Mouse (Mus musculus) midbrain, embryonic 12.5 days (tissue): Measurements from ENCODE around the gene Ryr2. TPM values are rescaled to one million over a fixed set of nuclear protein-coding genes. Genes with fewer than 3 reads are reported as not detected.

Experiments used
- ATAC-seq: fragments of 200-750 bp; cut with Nextera tagmentation; 2 replicates; pipeline ENCODE4 v1.8.0; 2017; ENCODE audit warnings: low read depth, moderate TSS enrichment, moderate library complexity; ENCODE audit not compliant: low FRiP score
- H3K27ac ChIP-seq: fragments of 300-500 bp; sonication (generic); replicated peaks from 2 replicates; pipeline ENCODE4 v1.5.1; 2016; ENCODE audit warnings: mild to moderate bottlenecking
- H3K27me3 ChIP-seq: fragments of 300-500 bp; sonication (generic); 2 replicates; pipeline ENCODE4 v1.6.1; 2016; ENCODE audit warnings: mild to moderate bottlenecking
- H3K36me3 ChIP-seq: fragments of 300-500 bp; sonication (generic); 2 replicates; pipeline ENCODE4 v1.6.1; 2016
- H3K4me1 ChIP-seq: fragments of 300-500 bp; sonication (generic); 2 replicates; pipeline ENCODE4 v1.6.1; 2016
- H3K4me2 ChIP-seq: fragments of 300-500 bp; sonication (generic); replicated peaks from 2 replicates; pipeline ENCODE4 v1.6.1; 2016; ENCODE audit warnings: mild to moderate bottlenecking, moderate library complexity
- H3K4me3 ChIP-seq: fragments of 300-500 bp; sonication (generic); 2 replicates; pipeline ENCODE4 v1.5.1; 2016; ENCODE audit warnings: mild to moderate bottlenecking
- H3K9ac ChIP-seq: fragments of 300-500 bp; sonication (generic); replicated peaks from 2 replicates; pipeline ENCODE4 v1.6.1; 2016; ENCODE audit warnings: mild to moderate bottlenecking, moderate library complexity
- H3K9me3 ChIP-seq: fragments of 300-500 bp; sonication (generic); 2 replicates; pipeline ENCODE4 v1.6.1; 2016; ENCODE audit warnings: mild to moderate bottlenecking
- WGBS: fragments of 180-500 bp; shearing (Covaris S2); methylation state at CpG from one replicate; pipeline ENCODE4 v1.1.7; 2016; 5-methylcytosine and 5-hydroxymethylcytosine counted together
- polyA plus RNA-seq: library from polyadenylated mRNA; unstranded; fragments of >200 nt; fragmentation: Nextera tagmentation; extraction: Ambion mirVana; gene quantifications from 2 replicates; pipeline ENCODE4 v1.2.1, GENCODE M21; 2016

Ryr2 gene
- polyA plus RNA-seq, 1 experiment from 2014 or later: 0.70 TPM

GRCm38 (mm10) chr13:12084112-12084475, 22.7 kb downstream of the Ryr2 start:
- Histone ChIP-seq H3K27me3 (peaks cover 8% of the 10 kb centered on the region; the same call in 1 of the 2 replicates), H3K27ac (no peak overlapping the region), H3K4me3 (no peak overlapping the region), H3K9me3 (no peaks in the 10 kb centered on the region), H3K4me2 (no peak overlapping the region), H3K9ac (no peak overlapping the region), H3K4me1 (0 out of 2 replicates have a peak, but pooled peaks cover 5% of the 10 kb centered on the region), H3K36me3 (no peaks in the 10 kb centered on the region)
- ATAC-seq: peak; percentile 48; the same call in 1 of the 2 replicates
- 69% methylated on average over 2 of the region's 2 CpGs for WGBS

- H3K9me3 ChIP-seq: no peaks in the 10 kb centered on the region
- no peak overlapping the region for H3K9ac ChIP-seq
- peak; percentile 68 for ATAC-seq
- 0 out of 2 replicates have a peak, but pooled peaks cover 5% of the 10 kb centered on the region for H3K4me1 ChIP-seq
- H3K27ac ChIP-seq: no peak overlapping the region
- H3K36me3 ChIP-seq: no peaks in the 10 kb centered on the region
- no peak overlapping the region for H3K4me2 ChIP-seq
- WGBS: 41% methylated on average over 10 of the region's 10 CpGs
- H3K4me3 ChIP-seq: no peak overlapping the region
- H3K27me3 ChIP-seq: peaks cover 8% of the 10 kb centered on the region; the same call in 1 of the 2 replicates
Observed at GRCm38 (mm10) chr13:12083443-12084111, 23.2 kb downstream of the Ryr2 start.

GRCm38 (mm10) chr13:12080590-12080989, 26.2 kb downstream of the Ryr2 start:
- Histone ChIP-seq H3K9ac (no peak overlapping the region), H3K36me3 (no peaks in the 10 kb centered on the region), H3K4me2 (no peak overlapping the region), H3K4me3 (no peak overlapping the region), H3K9me3 (no peaks in the 10 kb centered on the region), H3K4me1 (0 out of 2 replicates have a peak, but pooled peaks cover 5% of the 10 kb centered on the region), H3K27ac (no peak overlapping the region), H3K27me3 (peaks cover 8% of the 10 kb centered on the region; the same call in 1 of the 2 replicates)
- no peak for ATAC-seq
- 77% methylated on average over 4 of the region's 4 CpGs for WGBS

- no peak overlapping the region for H3K4me3 ChIP-seq
- ATAC-seq: no peak
- H3K4me2 ChIP-seq: no peak overlapping the region
- H3K27ac ChIP-seq: no peak overlapping the region
- H3K9ac ChIP-seq: no peak overlapping the region
- no peaks in the 10 kb centered on the region for H3K9me3 ChIP-seq
- 0 out of 2 replicates have a peak, but pooled peaks cover 5% of the 10 kb centered on the region for H3K4me1 ChIP-seq
- H3K27me3 ChIP-seq: peaks cover 8% of the 10 kb centered on the region; the same call in 1 of the 2 replicates
- no peaks in the 10 kb centered on the region for H3K36me3 ChIP-seq
- WGBS: 72% methylated on average over 4 of the region's 4 CpGs
Observed at GRCm38 (mm10) chr13:12079536-12079935, 27.2 kb downstream of the Ryr2 start.

- peaks cover 11% of the 10 kb centered on the region for H3K4me1 ChIP-seq
- H3K4me2 ChIP-seq: no peak overlapping the region
- 90% methylated on average over 6 of the region's 6 CpGs for WGBS
- no peak overlapping the region for H3K9ac ChIP-seq
- H3K4me3 ChIP-seq: no peak overlapping the region
- no peaks in the 10 kb centered on the region; the same call in 1 of the 2 replicates for H3K27me3 ChIP-seq
- no peak overlapping the region for H3K27ac ChIP-seq
- no peaks in the 10 kb centered on the region for H3K36me3 ChIP-seq
- no peaks in the 10 kb centered on the region for H3K9me3 ChIP-seq
- ATAC-seq: no peak
Observed at GRCm38 (mm10) chr13:12074897-12075296, 31.8 kb downstream of the Ryr2 start.

- Histone ChIP-seq H3K4me3 (no peak overlapping the region), H3K27ac (no peak overlapping the region), H3K36me3 (no peaks in the 10 kb centered on the region), H3K4me2 (no peak overlapping the region), H3K9ac (no peak overlapping the region), H3K27me3 (no peaks in the 10 kb centered on the region; the same call in 1 of the 2 replicates), H3K4me1 (peaks cover 11% of the 10 kb centered on the region), H3K9me3 (no peaks in the 10 kb centered on the region)
- ATAC-seq: 0 out of 2 replicates have a peak, but pooled peaks have one; percentile 32
- 59% methylated on average over 7 of the region's 7 CpGs for WGBS
Observed at GRCm38 (mm10) chr13:12072571-12072970, 34.2 kb downstream of the Ryr2 start.

GRCm38 (mm10) chr13:12072112-12072511, 34.6 kb downstream of the Ryr2 start:
- H3K9ac ChIP-seq: no peak overlapping the region
- H3K4me2 ChIP-seq: no peak overlapping the region
- H3K27ac ChIP-seq: no peak overlapping the region
- H3K4me3 ChIP-seq: no peak overlapping the region
- no peaks in the 10 kb centered on the region for H3K36me3 ChIP-seq
- peak; percentile 62 for ATAC-seq
- no peaks in the 10 kb centered on the region for H3K9me3 ChIP-seq
- peaks cover 11% of the 10 kb centered on the region for H3K4me1 ChIP-seq
- H3K27me3 ChIP-seq: no peaks in the 10 kb centered on the region; the same call in 1 of the 2 replicates
- 25% methylated on average over 3 of the region's 3 CpGs for WGBS

GRCm38 (mm10) chr13:12070157-12071129, 36.3 kb downstream of the Ryr2 start:
- ATAC-seq: no peak
- no peak overlapping the region for H3K9ac ChIP-seq
- H3K4me3 ChIP-seq: no peak overlapping the region
- peaks cover 11% of the 10 kb centered on the region for H3K4me1 ChIP-seq
- H3K9me3 ChIP-seq: no peaks in the 10 kb centered on the region
- WGBS: 75% methylated on average over 14 of the region's 14 CpGs
- no peak overlapping the region for H3K4me2 ChIP-seq
- no peaks in the 10 kb centered on the region for H3K36me3 ChIP-seq
- H3K27me3 ChIP-seq: no peaks in the 10 kb centered on the region; the same call in 1 of the 2 replicates
- no peak overlapping the region for H3K27ac ChIP-seq

GRCm38 (mm10) chr13:12064576-12064975, 42.2 kb downstream of the Ryr2 start:
- Histone ChIP-seq H3K9ac (no peak overlapping the region), H3K4me2 (no peak overlapping the region), H3K4me1 (no peaks in the 10 kb centered on the region), H3K27me3 (no peaks in the 10 kb centered on the region), H3K36me3 (no peaks in the 10 kb centered on the region), H3K9me3 (no peaks in the 10 kb centered on the region), H3K4me3 (no peak overlapping the region), H3K27ac (no peak overlapping the region)
- WGBS: 87% methylated on average over 4 of the region's 4 CpGs
- ATAC-seq: no peak

- H3K4me1 ChIP-seq: no peaks in the 10 kb centered on the region
- H3K27ac ChIP-seq: no peak overlapping the region
- H3K4me2 ChIP-seq: no peak overlapping the region
- no peaks in the 10 kb centered on the region for H3K27me3 ChIP-seq
- ATAC-seq: no peak
- 75% methylated on average over 4 of the region's 4 CpGs for WGBS
- no peak overlapping the region for H3K4me3 ChIP-seq
- H3K9ac ChIP-seq: no peak overlapping the region
- H3K9me3 ChIP-seq: no peaks in the 10 kb centered on the region
- H3K36me3 ChIP-seq: no peaks in the 10 kb centered on the region
Observed at GRCm38 (mm10) chr13:12063561-12063960, 43.2 kb downstream of the Ryr2 start.

- ATAC-seq: peak; percentile 44; the same call in 1 of the 2 replicates
- H3K9me3 ChIP-seq: no peaks in the 10 kb centered on the region
- no peak overlapping the region for H3K9ac ChIP-seq
- H3K4me2 ChIP-seq: no peak overlapping the region
- no peaks in the 10 kb centered on the region for H3K36me3 ChIP-seq
- H3K4me1 ChIP-seq: no peaks in the 10 kb centered on the region
- H3K27me3 ChIP-seq: no peaks in the 10 kb centered on the region
- WGBS: 70% methylated on average over 8 of the region's 8 CpGs
- H3K27ac ChIP-seq: no peak overlapping the region
- H3K4me3 ChIP-seq: no peak overlapping the region
Observed at GRCm38 (mm10) chr13:12057357-12057771, 49.4 kb downstream of the Ryr2 start.

- no peaks in the 10 kb centered on the region for H3K27me3 ChIP-seq
- no peak for ATAC-seq
- H3K4me3 ChIP-seq: no peak overlapping the region
- H3K4me1 ChIP-seq: no peaks in the 10 kb centered on the region
- no peaks in the 10 kb centered on the region for H3K36me3 ChIP-seq
- no peak overlapping the region for H3K4me2 ChIP-seq
- H3K9me3 ChIP-seq: no peaks in the 10 kb centered on the region
- no peak overlapping the region for H3K9ac ChIP-seq
- 91% methylated on average over 1 of the region's 1 CpGs for WGBS
- no peak overlapping the region for H3K27ac ChIP-seq
Observed at GRCm38 (mm10) chr13:12055913-12056312, 50.8 kb downstream of the Ryr2 start.
